Mouse (Mus musculus): ENCODE data around the gene Nsmf.

The Nsmf gene

DNA sequence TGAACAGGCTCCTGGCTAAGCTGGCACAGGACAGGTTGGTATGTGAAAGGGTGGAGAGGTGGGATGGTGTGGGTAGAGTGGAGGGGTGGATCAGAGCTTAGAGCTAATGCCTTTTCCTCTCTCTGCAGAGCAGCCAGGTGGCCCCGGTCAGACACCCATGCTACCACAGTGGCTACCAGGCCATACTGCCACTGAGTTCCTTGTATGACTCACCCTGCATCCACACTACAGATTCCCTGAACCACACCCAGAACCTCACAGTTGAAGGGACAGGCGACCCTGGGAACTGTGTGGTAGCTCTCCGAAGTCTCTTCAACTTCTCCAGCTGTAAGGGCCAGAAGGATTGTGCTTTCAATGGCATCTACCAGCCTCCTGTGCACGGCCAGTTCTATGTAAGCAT is 29.5 kb downstream of the Nsmf start:
- in situ Hi-C loops (cut with MboI; ENCODE audit: unreplicated experiment in 2 of 2), result no loop called here

DNA sequence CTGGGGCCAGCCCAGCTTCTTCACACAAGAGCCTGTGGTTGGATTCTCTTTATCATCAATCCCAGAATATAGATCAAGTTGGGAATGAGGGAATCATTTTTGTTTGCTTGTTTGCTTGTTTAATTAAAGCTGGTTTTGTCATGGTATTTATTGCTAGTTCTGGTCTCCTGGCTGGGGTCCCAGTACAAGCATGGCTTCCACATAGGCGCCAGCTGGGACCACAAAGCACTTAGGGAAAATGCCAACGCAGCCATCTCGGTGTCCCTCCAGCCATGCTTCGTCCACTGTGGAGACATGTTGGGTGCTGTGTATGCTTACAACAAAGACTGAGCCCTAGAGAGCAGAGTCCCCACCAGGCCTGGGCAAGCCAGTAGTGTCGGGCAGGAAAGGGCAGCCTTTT is 31.4 kb downstream of the Nsmf start:
- in situ Hi-C loops (cut with MboI; ENCODE audit: unreplicated experiment in 2 of 2), result no loop called here

DNA sequence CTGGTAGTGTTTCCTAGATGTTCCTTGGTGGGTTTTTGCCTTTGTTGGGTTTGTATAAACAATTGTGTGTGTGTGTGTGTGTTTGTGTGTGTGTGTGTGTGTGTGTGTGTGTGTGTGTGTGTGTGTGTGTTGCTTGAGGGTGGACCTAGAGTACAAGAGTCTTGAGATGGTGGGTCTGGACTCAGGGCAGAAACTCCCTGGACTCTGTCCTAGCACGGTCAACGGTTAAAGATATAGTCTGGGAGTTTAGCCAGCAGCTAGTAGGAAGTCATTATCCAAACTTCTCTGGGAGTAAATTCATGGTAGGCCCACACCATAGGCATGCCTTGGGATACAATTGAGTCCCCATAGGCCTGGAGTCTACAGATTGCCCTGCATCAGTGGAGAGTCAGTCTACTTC is 33.7 kb downstream of the Nsmf start:
- in situ Hi-C loops (cut with MboI; ENCODE audit: unreplicated experiment in 2 of 2), result no loop called here

DNA sequence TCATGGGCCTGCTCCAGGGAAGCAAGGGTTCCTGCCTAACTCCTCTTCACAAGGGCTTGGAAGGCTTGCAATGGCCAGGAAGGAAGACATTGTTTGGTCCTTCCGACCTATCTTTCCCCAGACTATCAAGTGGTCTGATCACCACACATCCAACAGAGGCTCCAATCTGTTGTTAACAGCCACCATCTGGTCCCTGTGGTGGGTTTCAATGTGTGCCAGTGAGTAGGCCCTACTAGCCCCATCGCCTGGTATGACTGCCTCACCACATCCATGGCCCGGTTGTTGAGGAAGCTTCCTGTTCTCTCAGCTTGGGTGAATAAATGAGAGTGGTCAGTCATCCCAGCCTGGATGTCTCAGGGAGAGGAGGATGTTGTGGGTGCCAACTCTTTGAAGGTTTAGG is 34.5 kb downstream of the Nsmf start:
- in situ Hi-C loops (cut with MboI; ENCODE audit: unreplicated experiment in 2 of 2), result no loop called here

DNA sequence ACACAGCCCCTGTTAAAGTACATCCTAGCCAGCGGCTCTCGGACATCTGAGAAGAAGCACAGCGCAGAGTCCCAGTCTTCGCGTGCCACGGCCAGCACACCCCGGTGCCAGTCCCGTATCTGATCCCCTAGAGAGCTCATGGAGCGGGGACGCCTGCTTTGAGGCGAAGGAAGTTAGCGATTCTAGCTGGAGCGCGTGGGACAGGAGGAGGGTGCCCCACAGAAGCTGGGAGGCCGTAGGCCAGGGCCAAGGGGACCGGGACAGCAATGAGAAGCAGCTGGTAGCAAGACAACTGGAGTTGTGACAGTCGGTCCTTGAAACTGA is 40.6 kb downstream of the Nsmf start:
- in situ Hi-C loops (cut with MboI; ENCODE audit: unreplicated experiment in 2 of 2), result loop anchor here in 1 of 2 experiments (10.0 kb wide), 1 partner anchor 160 kb away; the partner anchor contains the start of gene Tmem203

DNA sequence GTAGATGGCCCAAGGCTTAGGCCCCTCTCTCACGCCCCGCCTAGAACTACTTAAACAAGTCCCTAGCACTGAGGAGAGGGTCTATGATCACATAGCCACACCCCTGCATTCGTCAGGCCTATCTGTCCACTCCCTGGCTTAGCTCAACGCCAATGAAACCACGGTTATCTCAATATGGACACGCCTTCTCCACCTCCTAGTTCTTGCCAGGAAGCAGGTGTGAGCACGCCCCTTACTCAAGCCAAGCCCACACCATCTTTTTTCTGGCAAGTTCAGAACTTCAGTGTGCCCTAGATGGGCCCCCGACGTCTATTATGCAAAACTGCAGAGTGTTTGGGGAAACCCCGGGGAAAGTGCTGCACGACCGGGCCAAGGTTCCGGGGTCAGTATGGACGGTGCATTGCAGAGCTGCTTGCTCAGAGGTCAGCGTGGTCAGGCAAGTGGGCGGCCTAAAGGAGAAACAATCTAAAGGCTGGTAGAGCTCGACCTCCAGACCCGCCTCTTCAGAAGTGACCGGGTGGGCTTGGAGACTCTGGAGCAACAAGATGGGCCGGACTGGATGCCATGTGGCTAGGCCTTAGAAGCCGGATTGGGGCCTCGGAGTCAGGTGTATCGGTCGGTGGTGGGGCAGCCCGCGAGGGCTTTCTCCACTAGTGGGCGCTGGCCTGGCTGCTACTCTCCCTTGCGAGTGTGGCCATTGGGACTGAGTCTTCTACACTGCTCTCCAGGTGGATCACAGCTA is 41.1 kb downstream of the Nsmf start, which contains the start of gene Noxa1:
Gene Noxa1 (minus strand): TSS at position 41 of the 742 bp plus-strand sequence.
- in situ Hi-C loops (cut with MboI; ENCODE audit: unreplicated experiment in 2 of 2), result loop anchor here in 1 of 2 experiments (10.0 kb wide), 1 partner anchor 160 kb away; the partner anchor contains the start of gene Tmem203

DNA sequence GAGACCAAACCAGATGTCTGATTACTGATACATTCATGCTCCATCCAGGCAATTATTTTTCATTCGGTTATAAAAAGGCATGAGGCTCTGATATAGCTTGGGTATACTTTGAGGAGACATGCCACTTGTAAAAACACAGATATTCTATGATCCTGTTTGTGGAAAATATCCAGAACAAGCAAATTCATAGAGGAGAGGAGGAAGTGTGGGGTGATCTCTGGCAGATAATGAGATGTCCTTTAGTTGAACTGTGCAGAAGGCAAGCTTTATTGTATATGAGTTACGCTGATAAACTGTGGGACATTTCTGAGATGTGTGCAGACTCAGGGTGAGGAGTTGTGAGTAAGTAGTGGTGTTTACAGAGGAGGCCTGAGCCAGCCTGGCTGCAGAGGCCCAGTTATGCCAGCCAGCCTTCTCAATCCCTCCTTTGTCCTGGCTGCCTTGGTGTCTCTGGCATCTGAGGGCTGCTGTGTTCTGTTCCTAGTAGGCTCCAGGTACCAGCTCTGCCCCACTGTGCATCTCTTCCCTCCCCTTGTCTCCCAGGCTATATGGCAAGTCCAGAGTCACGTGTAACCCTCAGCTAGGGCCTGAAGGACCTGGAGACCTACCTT is 44.0 kb downstream of the Nsmf start:
- in situ Hi-C loops (cut with MboI; ENCODE audit: unreplicated experiment in 2 of 2), result loop anchor here in 1 of 2 experiments (10.0 kb wide), 1 partner anchor 157 kb away; the partner anchor contains the start of gene Tmem203

DNA sequence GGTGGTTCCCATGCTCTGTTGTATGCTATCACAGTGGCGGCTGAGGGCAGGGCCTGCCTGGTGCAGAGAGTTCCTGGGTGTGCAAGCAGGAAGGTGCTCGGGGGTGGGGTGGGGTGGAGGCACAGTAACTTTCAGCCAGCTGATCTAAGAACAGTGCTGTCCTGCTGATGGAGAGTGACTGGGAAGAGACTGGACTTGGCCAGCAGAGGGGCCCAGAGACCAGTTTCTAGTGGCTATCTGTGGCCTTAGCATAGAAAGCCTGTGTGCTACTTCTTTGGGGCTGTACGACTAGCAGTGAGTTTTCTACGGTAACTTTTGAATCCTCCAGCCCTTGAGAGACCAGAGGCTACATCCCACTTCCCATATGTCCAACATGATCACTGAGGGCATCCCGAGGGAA is 44.8 kb downstream of the Nsmf start:
- in situ Hi-C loops (cut with MboI; ENCODE audit: unreplicated experiment in 2 of 2), result loop anchor here in 1 of 2 experiments (10.0 kb wide), 1 partner anchor 156 kb away; the partner anchor contains the start of gene Tmem203

DNA sequence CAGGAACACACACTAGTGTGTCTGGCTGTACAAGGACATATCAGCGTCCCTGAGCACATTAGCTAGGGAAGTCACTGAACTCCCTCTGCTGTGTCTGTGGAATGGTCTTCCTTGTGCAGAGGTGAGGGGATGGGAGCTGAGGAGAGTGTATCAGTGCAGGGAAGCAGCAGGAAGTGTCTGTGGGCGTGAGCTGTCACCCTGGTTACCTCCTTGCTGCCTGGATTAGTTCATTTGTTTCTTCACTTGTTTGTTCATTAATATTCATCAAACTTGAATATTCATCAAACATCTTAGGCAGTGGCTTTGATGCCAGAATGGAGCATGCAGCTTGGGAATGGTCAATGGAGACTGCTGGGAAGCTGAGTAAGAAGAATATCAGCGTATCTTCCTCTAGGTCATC is 45.5 kb downstream of the Nsmf start:
- in situ Hi-C loops (cut with MboI; ENCODE audit: unreplicated experiment in 2 of 2), result loop anchor here in 1 of 2 experiments (5.0 to 10.0 kb wide), 2 partner anchors 58 to 155 kb away; partner anchors contain the start of gene Tmem203

DNA sequence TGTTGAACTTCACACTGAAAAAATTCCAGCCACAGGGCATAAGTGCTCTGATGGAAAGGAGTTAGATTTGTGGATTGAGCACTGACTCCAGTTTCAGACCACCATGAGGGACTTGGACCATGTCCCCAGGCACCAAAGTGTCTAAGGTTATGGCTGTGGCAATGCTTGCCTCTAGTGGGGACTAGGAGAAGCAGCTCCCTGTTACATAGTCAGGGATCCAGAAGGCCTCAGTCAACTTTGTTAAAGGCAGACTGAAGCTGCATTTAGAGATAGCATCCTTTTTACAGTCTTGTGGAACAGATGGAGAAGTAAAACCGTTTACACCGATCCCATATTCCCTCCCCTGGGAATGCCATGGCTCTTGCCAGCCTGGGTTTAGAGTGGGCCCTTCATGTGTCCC is 50.0 kb downstream of the Nsmf start:
- in situ Hi-C loops (cut with MboI; ENCODE audit: unreplicated experiment in 2 of 2), result loop anchor here in 1 of 2 experiments (5.0 kb wide), 1 partner anchor 53 kb away; no protein-coding TSS in a partner anchor

DNA sequence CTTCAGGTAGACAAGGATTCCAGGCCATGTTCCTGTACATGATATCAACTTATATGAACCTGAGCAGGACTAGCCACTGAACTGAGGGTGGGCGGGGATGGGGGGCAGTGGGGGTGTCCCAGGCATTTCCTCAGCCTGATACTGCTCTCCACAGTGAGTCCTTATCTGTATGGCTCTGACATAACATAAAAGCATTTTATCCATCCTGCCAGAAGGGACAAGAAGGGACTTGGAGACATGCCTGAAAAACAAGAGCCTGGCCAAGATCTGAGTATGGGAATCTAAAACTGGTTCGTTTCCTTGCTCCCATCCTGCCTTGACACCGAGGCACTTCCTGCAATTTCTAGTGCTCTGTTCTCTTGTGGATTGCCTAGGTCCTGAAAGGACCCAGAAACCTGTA is 51.9 kb downstream of the Nsmf start:
- in situ Hi-C loops (cut with MboI; ENCODE audit: unreplicated experiment in 2 of 2), result no loop called here

DNA sequence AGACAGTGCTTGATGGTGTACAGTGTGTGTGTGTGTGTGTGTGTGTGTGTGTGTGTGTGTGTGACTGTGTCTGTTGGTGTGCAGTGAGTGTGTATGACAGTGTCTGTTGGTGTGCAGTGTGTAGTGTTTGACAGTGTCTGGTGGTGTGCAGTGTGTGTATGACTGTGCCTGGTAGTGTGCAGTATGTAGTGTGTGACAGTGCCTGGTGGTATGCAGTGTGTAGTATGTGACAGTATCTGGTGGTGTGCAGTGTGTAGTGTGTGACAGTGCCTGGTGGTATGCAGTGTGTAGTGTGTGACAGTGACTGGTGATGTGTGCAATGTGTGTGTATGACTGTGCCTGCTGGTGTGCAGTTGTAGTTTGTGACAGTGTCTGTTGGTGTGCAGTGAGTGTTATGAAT is 55.3 kb downstream of the Nsmf start:
- in situ Hi-C loops (cut with MboI; ENCODE audit: unreplicated experiment in 2 of 2), result no loop called here

DNA sequence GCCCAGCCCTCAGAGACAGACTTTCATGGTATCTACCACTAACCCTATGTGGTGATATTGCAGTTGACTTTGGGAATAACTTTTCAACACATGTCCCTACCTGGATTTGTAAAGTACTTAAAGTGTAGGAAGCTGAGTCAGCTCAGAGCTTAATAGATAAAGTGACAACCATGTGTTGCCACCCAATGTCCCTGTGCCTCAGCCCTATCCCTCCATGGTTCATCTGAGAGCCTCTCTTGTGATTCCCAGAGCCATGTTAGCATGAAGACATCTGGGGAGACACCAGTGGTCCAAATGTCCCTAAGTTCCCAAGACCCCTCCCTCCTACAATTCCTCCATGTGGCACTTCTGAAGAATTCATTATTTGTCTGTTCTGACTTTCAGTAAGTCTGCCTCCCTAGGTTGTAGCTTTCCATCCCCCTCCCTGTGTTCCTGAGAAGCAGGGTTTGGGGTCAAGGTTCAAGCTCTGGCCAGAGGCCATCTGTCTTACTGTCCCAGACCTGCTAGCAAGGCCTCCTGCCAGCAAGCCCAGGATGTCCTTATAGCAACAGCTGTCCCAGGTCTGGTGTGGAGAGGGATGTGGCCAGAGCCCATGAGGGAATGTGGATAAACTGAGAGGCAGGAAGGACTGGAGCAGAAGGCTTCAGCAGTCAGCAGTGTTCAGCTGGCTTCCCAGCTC is 56.5 kb downstream of the Nsmf start:
- in situ Hi-C loops (cut with MboI; ENCODE audit: unreplicated experiment in 2 of 2), result no loop called here

DNA sequence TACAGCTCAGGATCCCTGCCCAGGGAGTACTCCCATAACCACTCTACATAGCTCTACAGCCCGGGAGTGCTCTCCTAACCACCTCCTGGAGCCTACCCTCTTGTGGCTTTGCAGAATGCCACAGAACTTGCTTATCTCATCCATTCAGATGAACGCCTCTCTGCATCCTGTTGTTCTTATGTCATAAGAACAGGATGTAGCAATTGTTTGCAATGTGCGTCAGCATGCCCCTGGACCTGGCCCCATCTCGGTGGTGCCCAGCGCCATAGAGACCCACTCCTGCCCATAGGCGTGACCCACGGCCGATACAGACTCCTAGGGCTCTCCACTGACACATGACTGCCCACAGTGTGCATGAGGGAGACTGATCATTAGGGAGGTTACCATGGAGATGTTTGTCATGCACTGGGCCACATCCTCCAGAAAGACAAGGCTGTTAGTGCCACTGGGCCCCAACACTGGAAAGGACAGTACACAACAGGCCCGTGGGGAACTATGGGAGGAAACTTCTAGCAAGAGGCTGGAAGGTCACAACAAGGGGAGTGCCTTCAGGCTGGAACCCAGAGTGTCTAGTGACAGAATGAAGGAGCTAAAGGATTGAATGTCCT is 57.1 kb downstream of the Nsmf start:
- in situ Hi-C loops (cut with MboI; ENCODE audit: unreplicated experiment in 2 of 2), result no loop called here
